Mouse (Mus musculus) stomach, postnatal 0 days (tissue): ENCODE measurements around the gene Hal. TPM values are rescaled to one million over a fixed set of nuclear protein-coding genes. Genes with fewer than 3 reads are reported as not detected.

Experiments
- ATAC-seq: fragments of 200-750 bp; cut with Nextera tagmentation; 2 replicates; pipeline ENCODE4 v1.8.0; 2017; ENCODE audit not compliant: low FRiP score, low TSS enrichment
- DNase-seq: peaks from one replicate; pipeline ENCODE4 v3.0.0-alpha.2; 2016; ENCODE audit warnings: low spot score
- H3K27ac ChIP-seq: fragments of 300-500 bp; sonication (generic); replicated peaks from 2 replicates; pipeline ENCODE4 v1.5.1; 2014; ENCODE audit warnings: mild to moderate bottlenecking, control low read depth
- H3K27me3 ChIP-seq: fragments of 300-500 bp; sonication (generic); 2 replicates; pipeline ENCODE4 v1.6.1; 2014; ENCODE audit warnings: low read length; ENCODE audit not compliant: control insufficient read depth, insufficient read depth
- H3K36me3 ChIP-seq: fragments of 300-500 bp; sonication (generic); 2 replicates; pipeline ENCODE4 v1.6.1; 2014; ENCODE audit warnings: low read length, mixed read lengths; ENCODE audit not compliant: control insufficient read depth, insufficient read depth
- H3K4me1 ChIP-seq: fragments of 300-500 bp; sonication (generic); replicated peaks from 2 replicates; pipeline ENCODE4 v1.6.1; 2014; ENCODE audit warnings: antibody characterized with exemption; ENCODE audit not compliant: control insufficient read depth, insufficient read depth
- H3K4me2 ChIP-seq: fragments of 300-500 bp; sonication (generic); replicated peaks from 2 replicates; pipeline ENCODE4 v1.6.1; 2014; ENCODE audit warnings: low read depth, mild to moderate bottlenecking, control low read depth, moderate library complexity
- H3K4me3 ChIP-seq: fragments of 300-500 bp; sonication (generic); 2 replicates; pipeline ENCODE4 v1.5.1; 2014; ENCODE audit warnings: low read depth, low read length, control low read depth
- H3K9ac ChIP-seq: fragments of 300-500 bp; sonication (generic); 2 replicates; pipeline ENCODE4 v1.6.1; 2014; ENCODE audit warnings: mild to moderate bottlenecking, low read length, control low read depth, mixed read lengths
- H3K9me3 ChIP-seq: fragments of 300-500 bp; sonication (generic); 2 replicates; pipeline ENCODE4 v1.6.1; 2016; ENCODE audit warnings: low read length; ENCODE audit not compliant: control insufficient read depth
- CTCF ChIP-seq: IDR thresholded peaks from 2 replicates; pipeline ENCODE4 v1.5.1; 2016; ENCODE audit warnings: antibody characterized with exemption, low read depth, mild to moderate bottlenecking, moderate library complexity
- EP300 ChIP-seq: optimal IDR thresholded peaks from 2 replicates; pipeline ENCODE3; 2016; ENCODE audit warnings: antibody characterized with exemption
- WGBS: fragments of 180-500 bp; shearing (Covaris S2); extraction: QIAGEN DNeasy Blood & Tissue Kit; methylation state at CpG from one replicate; pipeline ENCODE4 v1.1.7; 2014; 5-methylcytosine and 5-hydroxymethylcytosine counted together
- polyA plus RNA-seq: library from polyadenylated mRNA; unstranded; fragments of >200 nt; fragmentation: Nextera tagmentation; extraction: Ambion mirVana; gene quantifications from 2 replicates; pipeline ENCODE4 v1.2.1, GENCODE M21; 2015

Gene Hal
- polyA plus RNA-seq, 1 experiment from 2014 or later, result 0.81 TPM

DNA sequence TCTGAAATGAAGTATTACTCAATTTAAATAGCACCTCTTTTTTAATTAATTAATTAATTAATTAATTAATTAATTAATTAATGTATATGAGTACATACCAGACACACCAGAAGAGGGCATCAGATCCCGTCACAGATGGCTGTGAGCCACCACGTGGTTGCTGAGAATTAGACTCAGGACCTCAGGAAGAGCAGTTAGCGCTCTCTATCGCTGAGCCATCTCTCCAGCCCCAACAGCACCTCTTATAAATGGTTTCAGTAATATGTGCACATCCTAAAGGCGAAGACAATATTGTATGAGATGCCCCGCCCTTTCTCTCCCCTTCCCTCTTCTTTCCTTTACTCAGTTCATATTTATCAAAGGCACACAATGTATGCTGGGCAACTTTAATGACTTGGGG is 80.1 kb downstream of the Hal start:
- no peaks in the 10 kb centered on the region for H3K27me3 ChIP-seq
- H3K4me1 ChIP-seq, result no peaks in the 10 kb centered on the region
- TF ChIP-seq CTCF, result no peak
- TF ChIP-seq EP300, result no peak
- 75% methylated on average over 6 of the region's 6 CpGs for WGBS
- H3K9ac ChIP-seq, result no peak overlapping the region
- no peak for ATAC-seq
- no peak overlapping the region for H3K27ac ChIP-seq
- H3K4me2 ChIP-seq, result no peak overlapping the region
- DNase-seq, result no peak
- H3K9me3 ChIP-seq, result no peaks in the 10 kb centered on the region
- H3K4me3 ChIP-seq, result no peak overlapping the region
- H3K36me3 ChIP-seq, result no peaks in the 10 kb centered on the region

Other genes starting within 250 kb of the Hal start
- gene Elk3, start 177.6 kb upstream of the Hal start, polyA plus RNA-seq, result 11.3 and 12.5 TPM in 2 replicates
- 100 and 103 TPM in 2 replicates for gene Lta4h, start 35.4 kb upstream of the Hal start, polyA plus RNA-seq
- 0.28 and 0.45 TPM in 2 replicates for gene Amdhd1, start 51.3 kb downstream of the Hal start, polyA plus RNA-seq
- 0.16 and 0.45 TPM in 2 replicates for gene Ccdc38, start 51.9 kb downstream of the Hal start, polyA plus RNA-seq
- 67.4 and 74.5 TPM in 2 replicates for gene Snrpf, start 100.9 kb downstream of the Hal start, polyA plus RNA-seq
- gene Ntn4, start 151.9 kb downstream of the Hal start, polyA plus RNA-seq, result 0.76 and 0.81 TPM in 2 replicates